Mouse (Mus musculus) liver, embryonic 14.5 days (tissue): ENCODE measurements at regions not wholly inside any gene's neighbourhood (a gene's known extent, or its start where the extent isn't known, plus 50 kb on each side); places are given as distances from the start of the nearest gene placed in this dataset.

Experiments
- ATAC-seq: fragments of 200-750 bp; cut with Nextera tagmentation; 2 replicates; pipeline ENCODE4 v1.8.0; 2017; ENCODE audit warnings: moderate number of reproducible peaks, mild to moderate bottlenecking, moderate library complexity; ENCODE audit not compliant: insufficient read depth
- DNase-seq, 3 experiments: peaks; one replicate each; pipeline ENCODE4 v3.0.0-alpha.2; 2012 to 2013; ENCODE audit warnings: low read depth in 3 of 3, low spot score in 3 of 3
- H3K27ac ChIP-seq: fragments of 300-500 bp; sonication (generic); 2 replicates; pipeline ENCODE4 v1.5.1; 2014; ENCODE audit warnings: moderate library complexity, mild to moderate bottlenecking, control low read depth, inconsistent platforms
- H3K27me3 ChIP-seq: fragments of 300-500 bp; sonication (generic); 2 replicates; pipeline ENCODE4 v1.6.1; 2014; ENCODE audit warnings: mild to moderate bottlenecking, low read length, moderate library complexity; ENCODE audit not compliant: control insufficient read depth, insufficient read depth
- H3K36me3 ChIP-seq: fragments of 300-500 bp; sonication (generic); replicated peaks from 2 replicates; pipeline ENCODE4 v1.6.1; 2014; ENCODE audit warnings: low read depth; ENCODE audit not compliant: control insufficient read depth, insufficient read depth
- H3K4me1 ChIP-seq, 2 experiments: fragments of 200-500 bp in 1 of 2; fragments of 300-500 bp in 1 of 2; sonication (generic) in 1 of 2; replicated peaks; 2 replicates each; pipeline ENCODE4 v1.6.1; 2012 to 2014; ENCODE audit warnings: antibody characterized with exemption in 1 of 2, inconsistent platforms in 1 of 2, low read length in 1 of 2; ENCODE audit not compliant: control insufficient read depth in 2 of 2, insufficient read depth in 2 of 2
- H3K4me2 ChIP-seq: fragments of 300-500 bp; sonication (generic); 2 replicates; pipeline ENCODE4 v1.6.1; 2014; ENCODE audit warnings: low read depth, mild to moderate bottlenecking, control low read depth, moderate library complexity
- H3K4me3 ChIP-seq, 2 experiments: fragments of 200-500 bp in 1 of 2; fragments of 300-500 bp in 1 of 2; sonication (generic) in 1 of 2; 2 replicates each; pipeline ENCODE4 v1.5.1; 2012 to 2014; ENCODE audit warnings: low read depth in 2 of 2, low read length in 2 of 2, mild to moderate bottlenecking in 2 of 2, control low read depth in 1 of 2, inconsistent platforms in 1 of 2, moderate library complexity in 1 of 2; ENCODE audit not compliant: insufficient read depth in 1 of 2
- H3K9ac ChIP-seq: fragments of 300-500 bp; sonication (generic); replicated peaks from 2 replicates; pipeline ENCODE4 v1.6.1; 2014; ENCODE audit warnings: mild to moderate bottlenecking, control low read depth, moderate library complexity
- H3K9me3 ChIP-seq: fragments of 300-500 bp; sonication (generic); 2 replicates; pipeline ENCODE4 v1.6.1; 2016; ENCODE audit warnings: low read length, mixed read lengths; ENCODE audit not compliant: control insufficient read depth
- CTCF ChIP-seq: IDR thresholded peaks from 2 replicates; pipeline ENCODE4 v1.5.1; 2016; ENCODE audit warnings: antibody characterized with exemption, low read depth, control low read depth
- EP300 ChIP-seq: IDR thresholded peaks from 2 replicates; pipeline ENCODE4 v1.6.1; 2016; ENCODE audit warnings: antibody characterized with exemption, low read depth
- WGBS: fragments of 180-500 bp; shearing (Covaris S2); extraction: QIAGEN DNeasy Blood & Tissue Kit; methylation state at CpG from one replicate; pipeline ENCODE4 v1.1.7; 2014; ENCODE audit not compliant: insufficient replicate concordance; 5-methylcytosine and 5-hydroxymethylcytosine counted together

- DNase-seq: no peak
Measured at GRCm38 (mm10) chr10:57231117-57231516, 255.1 kb upstream of the Hsf2 start.

DNA sequence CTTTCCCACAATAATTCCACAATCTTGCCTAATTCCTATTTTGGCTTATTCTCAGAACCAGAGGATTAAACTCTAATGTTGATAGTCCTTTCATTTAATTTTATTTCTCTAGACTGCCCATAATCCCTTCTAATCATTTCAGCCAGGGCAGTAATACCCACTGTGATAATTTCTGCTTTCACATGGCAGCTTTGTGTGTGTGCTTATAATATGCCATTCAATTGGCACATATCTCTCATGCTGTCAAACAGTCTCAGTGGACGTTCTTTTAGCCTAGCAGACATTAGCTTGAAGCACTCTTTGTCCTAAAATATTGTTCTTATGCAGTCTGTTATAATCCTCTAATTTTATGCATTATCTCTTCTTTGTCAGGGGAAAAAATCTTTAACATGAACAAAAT, 205.0 kb upstream of the Hsf2 start:
- H3K27ac ChIP-seq: no peak overlapping the region
- H3K4me2 ChIP-seq: no peak overlapping the region
- no peak for ATAC-seq
- no peak overlapping the region for H3K4me3 ChIP-seq
- no peaks in the 10 kb centered on the region for H3K36me3 ChIP-seq
- H3K27me3 ChIP-seq: no peaks in the 10 kb centered on the region
- no peaks in the 10 kb centered on the region for H3K9me3 ChIP-seq
- no peak for DNase-seq
- no peaks in the 10 kb centered on the region for H3K4me1 ChIP-seq
- no peak overlapping the region for H3K9ac ChIP-seq
- TF ChIP-seq EP300 (no peak), CTCF (no peak)
- WGBS: 33% methylated on average over 1 of the region's 1 CpGs

More at GRCm38 (mm10) chr10:57231117-57231516, 255.1 kb upstream of the Hsf2 start:
- H3K4me2 ChIP-seq: no peak overlapping the region
- H3K4me3 ChIP-seq: no peak overlapping the region
- no peak overlapping the region for H3K9ac ChIP-seq
- no peak for ATAC-seq
- no peaks in the 10 kb centered on the region for H3K9me3 ChIP-seq
- 49% methylated on average over 3 of the region's 3 CpGs for WGBS
- TF ChIP-seq EP300 (no peak), CTCF (no peak)
- no peaks in the 10 kb centered on the region for H3K27me3 ChIP-seq
- no peaks in the 10 kb centered on the region for H3K4me1 ChIP-seq
- no peaks in the 10 kb centered on the region for H3K36me3 ChIP-seq
- H3K27ac ChIP-seq: no peak overlapping the region

DNA sequence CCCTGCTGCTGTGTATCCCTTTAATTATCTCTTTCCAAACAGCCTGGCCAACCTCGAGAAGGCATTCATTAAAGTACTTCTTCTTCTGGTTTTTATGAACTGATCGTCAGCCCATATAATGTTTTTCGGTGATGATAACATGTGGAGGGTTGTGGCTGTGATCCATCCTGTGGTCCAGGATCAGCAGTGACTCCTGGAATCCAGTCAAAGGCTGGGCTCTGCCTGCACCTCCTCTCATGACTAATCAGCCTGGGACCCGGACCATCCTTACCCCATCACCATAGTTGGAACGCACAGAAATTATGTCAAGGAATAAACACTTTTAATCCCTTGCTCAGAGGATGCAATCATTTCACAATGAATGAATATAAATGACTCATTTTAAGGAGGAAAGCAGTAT, 203.3 kb upstream of the Hsf2 start:
- WGBS: 59% methylated on average over 5 of the region's 5 CpGs
- Histone ChIP-seq H3K9ac (no peak overlapping the region), H3K27me3 (no peaks in the 10 kb centered on the region), H3K4me2 (no peak overlapping the region), H3K27ac (no peak overlapping the region), H3K4me3 (no peak overlapping the region), H3K9me3 (no peaks in the 10 kb centered on the region), H3K36me3 (no peaks in the 10 kb centered on the region), H3K4me1 (no peaks in the 10 kb centered on the region)
- DNase-seq: no peak
- ATAC-seq: no peak
- TF ChIP-seq EP300: no peak
- no peak for TF ChIP-seq CTCF

DNA sequence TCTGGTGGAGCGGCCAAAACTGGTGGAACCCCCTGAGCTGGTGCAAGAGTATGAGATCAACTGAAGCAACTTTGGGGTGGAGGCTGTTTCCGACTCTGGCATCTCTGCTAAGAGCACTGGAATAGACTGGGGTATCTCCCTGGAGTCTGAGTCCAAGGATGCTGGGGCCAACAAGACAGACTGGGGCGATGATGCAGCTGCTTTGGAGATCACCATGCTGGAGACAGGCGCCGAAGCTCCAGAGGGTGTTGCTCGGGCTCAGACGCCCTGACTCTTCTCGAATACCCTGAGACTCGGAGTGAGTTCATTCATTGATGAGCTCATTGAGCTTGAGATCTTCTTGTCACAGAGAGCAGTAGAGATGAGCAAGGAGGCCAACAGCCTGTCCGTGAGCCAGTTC, 194.6 kb upstream of the Hsf2 start:
- ATAC-seq: no peak

GRCm38 (mm10) chr10:57313799-57314198, 172.4 kb upstream of the Hsf2 start:
- H3K9me3 ChIP-seq: no peaks in the 10 kb centered on the region
- no peak overlapping the region for H3K4me3 ChIP-seq
- no peak for DNase-seq
- ATAC-seq: no peak
- H3K36me3 ChIP-seq: no peaks in the 10 kb centered on the region
- H3K4me2 ChIP-seq: no peak overlapping the region
- H3K4me1 ChIP-seq: no peaks in the 10 kb centered on the region
- H3K27me3 ChIP-seq: no peaks in the 10 kb centered on the region
- 53% methylated on average over 3 of the region's 3 CpGs for WGBS
- no peak overlapping the region for H3K27ac ChIP-seq
- H3K9ac ChIP-seq: no peak overlapping the region
- TF ChIP-seq CTCF (no peak), EP300 (no peak)

More for the DNA sequence above, 194.6 kb upstream of the Hsf2 start:
- Histone ChIP-seq H3K4me2 (no peak overlapping the region), H3K4me3 (no peak overlapping the region), H3K9ac (no peak overlapping the region), H3K27me3 (no peaks in the 10 kb centered on the region), H3K4me1 (no peaks in the 10 kb centered on the region), H3K9me3 (no peaks in the 10 kb centered on the region), H3K36me3 (no peaks in the 10 kb centered on the region), H3K27ac (no peak overlapping the region)
- TF ChIP-seq CTCF (no peak), EP300 (no peak)
- no peak for DNase-seq
- 76% methylated on average over 10 of the region's 10 CpGs for whole genome bisulfite sequencing

DNA sequence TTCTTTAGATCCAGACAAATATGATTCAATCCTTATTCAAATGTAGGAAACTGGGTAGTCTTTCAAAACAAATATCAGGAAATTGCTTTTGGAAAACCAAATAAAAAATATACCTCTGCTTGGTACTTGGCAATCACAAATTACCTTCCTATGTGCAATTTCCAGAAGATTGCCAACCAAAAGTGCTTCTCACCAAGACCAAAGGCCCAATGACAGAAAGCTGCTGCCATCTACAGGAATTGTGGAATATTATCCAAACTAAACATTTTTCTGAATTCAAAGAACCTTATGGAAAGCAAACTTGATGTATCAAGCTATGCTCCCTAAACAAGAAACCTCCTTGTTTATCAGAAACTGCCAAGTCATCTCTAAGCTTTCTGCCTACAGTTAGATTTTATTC, 169.1 kb upstream of the Hsf2 start:
- ATAC-seq: no peak
- Histone ChIP-seq H3K4me2 (no peak overlapping the region), H3K36me3 (no peaks in the 10 kb centered on the region), H3K9me3 (no peaks in the 10 kb centered on the region), H3K27me3 (no peaks in the 10 kb centered on the region), H3K4me1 (no peaks in the 10 kb centered on the region), H3K27ac (no peak overlapping the region), H3K9ac (no peak overlapping the region), H3K4me3 (no peak overlapping the region)
- DNase-seq: no peak
- TF ChIP-seq CTCF (no peak), EP300 (no peak)
